Mouse (Mus musculus): ENCODE results near the gene Iqca. TPM values are rescaled to one million over a fixed set of nuclear protein-coding genes. Genes with fewer than 3 reads are reported as not detected.

The Iqca gene
- polyA plus RNA-seq, 1 experiment = not detected

GRCm38 (mm10) chr1:90117207-90117606 lies 36.0 kb downstream of the Iqca start:
- Histone ChIP-seq H3K4me3 (replicated peaks) (no peak overlapping the region), H3K9me3 (ENCODE audit: control insufficient read depth, low read length) (no peaks in the 10 kb centered on the region), H3K4me1 (ENCODE audit: control insufficient read depth) (no peaks in the 10 kb centered on the region), H3K36me3 (ENCODE audit: control insufficient read depth) (no peaks in the 10 kb centered on the region), H3K27me3 (ENCODE audit: control insufficient read depth) (no peaks in the 10 kb centered on the region)
- TF ChIP-seq GATA1 (IDR thresholded peaks at IDR 0.05; ENCODE audit: low read length) = no peak

GRCm38 (mm10) chr1:90114586-90114985 lies 38.6 kb downstream of the Iqca start:
- H3K27me3 ChIP-seq (ENCODE audit: control insufficient read depth) = no peaks in the 10 kb centered on the region
- H3K4me1 ChIP-seq (ENCODE audit: control insufficient read depth) = no peaks in the 10 kb centered on the region
- no peak overlapping the region for H3K4me3 ChIP-seq (replicated peaks)
- H3K9me3 ChIP-seq (ENCODE audit: control insufficient read depth, low read length) = no peaks in the 10 kb centered on the region
- TF ChIP-seq GATA1 (IDR thresholded peaks at IDR 0.05; ENCODE audit: low read length) = no peak
- TF ChIP-seq TAL1 (IDR thresholded peaks at IDR 0.05; ENCODE audit: low read length) = no peak
- no peaks in the 10 kb centered on the region for H3K36me3 ChIP-seq (ENCODE audit: control insufficient read depth)

GRCm38 (mm10) chr1:90113655-90114244 lies 39.5 kb downstream of the Iqca start:
- Histone ChIP-seq H3K4me1 (ENCODE audit: control insufficient read depth) (no peaks in the 10 kb centered on the region), H3K4me3 (replicated peaks) (no peak overlapping the region), H3K9me3 (ENCODE audit: control insufficient read depth, low read length) (no peaks in the 10 kb centered on the region), H3K27me3 (ENCODE audit: control insufficient read depth) (no peaks in the 10 kb centered on the region), H3K36me3 (ENCODE audit: control insufficient read depth) (no peaks in the 10 kb centered on the region)
- no peak for TF ChIP-seq GATA1 (IDR thresholded peaks at IDR 0.05; ENCODE audit: low read length)
- TF ChIP-seq TAL1 (IDR thresholded peaks at IDR 0.05; ENCODE audit: low read length) = no peak

- Histone ChIP-seq H3K9me3 (ENCODE audit: control insufficient read depth, low read length) (no peaks in the 10 kb centered on the region), H3K4me3 (replicated peaks) (no peak overlapping the region), H3K36me3 (ENCODE audit: control insufficient read depth) (no peaks in the 10 kb centered on the region), H3K4me1 (ENCODE audit: control insufficient read depth) (no peaks in the 10 kb centered on the region), H3K27me3 (ENCODE audit: control insufficient read depth) (no peaks in the 10 kb centered on the region)
- no peak for TF ChIP-seq GATA1 (IDR thresholded peaks at IDR 0.05; ENCODE audit: low read length)
- TF ChIP-seq TAL1 (IDR thresholded peaks at IDR 0.05; ENCODE audit: low read length) = no peak
These were observed 40.5 kb downstream of the Iqca start for GRCm38 (mm10) chr1:90112669-90113068.

GRCm38 (mm10) chr1:90111198-90111839 lies 41.9 kb downstream of the Iqca start:
- H3K4me1 ChIP-seq (ENCODE audit: control insufficient read depth) = no peaks in the 10 kb centered on the region
- TF ChIP-seq GATA1 (IDR thresholded peaks at IDR 0.05; ENCODE audit: low read length) (no peak), TAL1 (IDR thresholded peaks at IDR 0.05; ENCODE audit: low read length) (no peak)
- no peaks in the 10 kb centered on the region for H3K36me3 ChIP-seq (ENCODE audit: control insufficient read depth)
- H3K4me3 ChIP-seq (replicated peaks) = no peak overlapping the region
- no peaks in the 10 kb centered on the region for H3K27me3 ChIP-seq (ENCODE audit: control insufficient read depth)
- no peaks in the 10 kb centered on the region for H3K9me3 ChIP-seq (ENCODE audit: control insufficient read depth, low read length)

GRCm38 (mm10) chr1:90103896-90104487 lies 49.2 kb downstream of the Iqca start:
- H3K36me3 ChIP-seq (ENCODE audit: control insufficient read depth) = no peaks in the 10 kb centered on the region
- H3K9me3 ChIP-seq (ENCODE audit: control insufficient read depth, low read length) = no peaks in the 10 kb centered on the region
- TF ChIP-seq TAL1 (IDR thresholded peaks at IDR 0.05; ENCODE audit: low read length) (no peak), GATA1 (IDR thresholded peaks at IDR 0.05; ENCODE audit: low read length) (no peak)

GRCm38 (mm10) chr1:90100360-90101232 lies 52.6 kb downstream of the Iqca start:
- TF ChIP-seq TAL1 (IDR thresholded peaks at IDR 0.05; ENCODE audit: low read length) (no peak), GATA1 (IDR thresholded peaks at IDR 0.05; ENCODE audit: low read length) (no peak)
- Histone ChIP-seq H3K36me3 (ENCODE audit: control insufficient read depth) (no peaks in the 10 kb centered on the region), H3K4me3 (replicated peaks) (no peak overlapping the region), H3K4me1 (ENCODE audit: control insufficient read depth) (no peaks in the 10 kb centered on the region), H3K27me3 (ENCODE audit: control insufficient read depth) (no peaks in the 10 kb centered on the region), H3K9me3 (ENCODE audit: control insufficient read depth, low read length) (no peaks in the 10 kb centered on the region)

More at GRCm38 (mm10) chr1:90103896-90104487, 49.2 kb downstream of the Iqca start:
- Histone ChIP-seq H3K4me1 (ENCODE audit: control insufficient read depth) (no peaks in the 10 kb centered on the region), H3K4me3 (replicated peaks) (no peak overlapping the region), H3K27me3 (ENCODE audit: control insufficient read depth) (no peaks in the 10 kb centered on the region)

- Histone ChIP-seq H3K9me3 (ENCODE audit: control insufficient read depth, low read length) (peaks cover 2% of the 10 kb centered on the region; the same call in 1 of the 2 replicates), H3K4me3 (replicated peaks) (no peak overlapping the region), H3K36me3 (ENCODE audit: control insufficient read depth) (no peaks in the 10 kb centered on the region), H3K4me1 (ENCODE audit: control insufficient read depth) (no peaks in the 10 kb centered on the region), H3K27me3 (ENCODE audit: control insufficient read depth) (no peaks in the 10 kb centered on the region)
- TF ChIP-seq TAL1 (IDR thresholded peaks at IDR 0.05; ENCODE audit: low read length) (no peak), GATA1 (IDR thresholded peaks at IDR 0.05; ENCODE audit: low read length) (no peak)
These were observed 60.2 kb downstream of the Iqca start for GRCm38 (mm10) chr1:90092816-90093493.

Data from erythroblast, embryonic 14.5 days (primary cell).